Mouse (Mus musculus) heart, embryonic 10.5 days (tissue): ENCODE results near the gene 4933402J07Rik. TPM values are rescaled to one million over a fixed set of nuclear protein-coding genes. Genes with fewer than 3 reads are reported as not detected.
A peak's percentile ranks its signal among the peaks of the same experiment; 100 is the strongest.

ENCODE experiments used
- DNase-seq: peaks from one replicate; pipeline ENCODE4 v3.0.0-alpha.2; 2017; ENCODE audit warnings: low spot score
- H3K27ac ChIP-seq: fragments of 300-500 bp; sonication (generic); 2 replicates; pipeline ENCODE4 v1.5.1; 2016; ENCODE audit warnings: mild to moderate bottlenecking
- H3K27me3 ChIP-seq: fragments of 300-500 bp; sonication (generic); 2 replicates; pipeline ENCODE4 v1.6.1; 2016; ENCODE audit warnings: mild to moderate bottlenecking; ENCODE audit not compliant: poor library complexity, insufficient read depth, severe bottlenecking
- H3K36me3 ChIP-seq: fragments of 300-500 bp; sonication (generic); 2 replicates; pipeline ENCODE4 v1.6.1; 2016; ENCODE audit warnings: mild to moderate bottlenecking, moderate library complexity
- H3K4me1 ChIP-seq: fragments of 300-500 bp; sonication (generic); 2 replicates; pipeline ENCODE4 v1.6.1; 2016; ENCODE audit warnings: mild to moderate bottlenecking
- H3K4me3 ChIP-seq: fragments of 300-500 bp; sonication (generic); 2 replicates; pipeline ENCODE4 v1.5.1; 2016; ENCODE audit warnings: mild to moderate bottlenecking, moderate library complexity
- H3K9me3 ChIP-seq: fragments of 300-500 bp; sonication (generic); 2 replicates; pipeline ENCODE4 v1.6.1; 2016; ENCODE audit warnings: mild to moderate bottlenecking, moderate library complexity
- WGBS: fragments of 180-500 bp; shearing (Covaris S2); methylation state at CpG from one replicate; pipeline ENCODE4 v1.1.7; 2016; 5-methylcytosine and 5-hydroxymethylcytosine counted together
- polyA plus RNA-seq: library from polyadenylated mRNA; unstranded; fragments of >200 nt; fragmentation: Nextera tagmentation; extraction: Ambion mirVana; gene quantifications from 2 replicates; pipeline ENCODE4 v1.2.1, GENCODE M21; 2016

Gene 4933402J07Rik
- polyA plus RNA-seq = not detected in 2 replicates

DNA sequence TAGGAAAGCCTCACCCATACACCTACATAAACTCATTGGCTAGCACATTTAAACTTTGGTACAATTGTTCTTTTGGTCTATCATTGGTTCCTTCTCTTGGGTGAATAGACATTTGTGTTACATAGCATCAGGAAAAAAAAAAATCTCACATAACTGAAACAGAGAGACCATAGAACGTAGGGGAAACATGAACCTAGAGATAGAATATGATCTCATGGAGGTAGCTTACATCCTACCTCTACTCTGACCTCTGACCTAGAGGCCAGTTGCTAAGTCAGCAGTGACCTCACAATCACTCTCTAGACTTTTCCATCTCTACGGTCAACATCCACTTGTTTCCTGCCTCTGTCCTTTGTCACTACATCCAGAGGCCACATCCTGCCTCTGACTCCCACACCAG is at the start of gene 4933402J07Rik:
TSS of gene 4933402J07Rik (plus strand) at position 301 of the 400 bp plus-strand sequence.
- Histone ChIP-seq H3K27me3 (no peaks in the 10 kb centered on the region), H3K9me3 (no peaks in the 10 kb centered on the region), H3K36me3 (no peaks in the 10 kb centered on the region), H3K4me1 (no peaks in the 10 kb centered on the region), H3K27ac (no peak within 1 kb of the TSS), H3K4me3 (no peak within 1 kb of the TSS)
- DNase-seq = no peak
- WGBS = 68% methylated on average over 2 of the region's 2 CpGs

GRCm38 (mm10) chr8:87517132-87517531 is 46.5 kb upstream of the 4933402J07Rik start:
- no peaks in the 10 kb centered on the region for H3K4me1 ChIP-seq
- 88% methylated on average over 3 of the region's 3 CpGs for WGBS
- no peaks in the 10 kb centered on the region for H3K36me3 ChIP-seq
- DNase-seq = no peak
- H3K9me3 ChIP-seq = no peaks in the 10 kb centered on the region
- H3K4me3 ChIP-seq = no peak overlapping the region
- no peak overlapping the region for H3K27ac ChIP-seq
- peaks cover 4% of the 10 kb centered on the region; the same call in 1 of the 2 replicates for H3K27me3 ChIP-seq

- no peaks in the 10 kb centered on the region for H3K27me3 ChIP-seq
- WGBS = 82% methylated on average over 1 of the region's 1 CpGs
- DNase-seq = no peak
- H3K4me3 ChIP-seq = no peak overlapping the region
- no peaks in the 10 kb centered on the region for H3K36me3 ChIP-seq
- H3K4me1 ChIP-seq = no peaks in the 10 kb centered on the region
- H3K9me3 ChIP-seq = no peaks in the 10 kb centered on the region
- H3K27ac ChIP-seq = no peak overlapping the region
Measured at GRCm38 (mm10) chr8:87525006-87525405, 38.6 kb upstream of the 4933402J07Rik start.

- Histone ChIP-seq H3K36me3 (no peaks in the 10 kb centered on the region), H3K9me3 (no peaks in the 10 kb centered on the region)
- DNase-seq = no peak
Measured at GRCm38 (mm10) chr8:87531176-87531575, 32.5 kb upstream of the 4933402J07Rik start.

GRCm38 (mm10) chr8:87533476-87533875 is 30.2 kb upstream of the 4933402J07Rik start:
- H3K4me3 ChIP-seq = no peak overlapping the region
- no peaks in the 10 kb centered on the region for H3K9me3 ChIP-seq
- DNase-seq = no peak
- 67% methylated on average over 4 of the region's 4 CpGs for WGBS
- no peak overlapping the region for H3K27ac ChIP-seq
- peaks cover 3% of the 10 kb centered on the region; the same call in 1 of the 2 replicates for H3K27me3 ChIP-seq
- 0 out of 2 replicates have a peak, but pooled peaks cover 5% of the 10 kb centered on the region for H3K4me1 ChIP-seq
- H3K36me3 ChIP-seq = no peaks in the 10 kb centered on the region

More at GRCm38 (mm10) chr8:87531176-87531575, 32.5 kb upstream of the 4933402J07Rik start:
- WGBS = 45% methylated on average over 4 of the region's 4 CpGs
- H3K27me3 ChIP-seq = no peaks in the 10 kb centered on the region; the same call in 1 of the 2 replicates
- no peaks in the 10 kb centered on the region for H3K4me1 ChIP-seq
- H3K4me3 ChIP-seq = no peak overlapping the region
- H3K27ac ChIP-seq = no peak overlapping the region

- DNase-seq = no peak
- Histone ChIP-seq H3K27me3 (peaks cover 3% of the 10 kb centered on the region; the same call in 1 of the 2 replicates), H3K4me1 (0 out of 2 replicates have a peak, but pooled peaks cover 5% of the 10 kb centered on the region), H3K36me3 (no peaks in the 10 kb centered on the region), H3K4me3 (no peak overlapping the region), H3K27ac (no peak overlapping the region), H3K9me3 (no peaks in the 10 kb centered on the region)
- WGBS = 20% methylated on average over 2 of the region's 2 CpGs
Measured at GRCm38 (mm10) chr8:87534846-87535245, 28.8 kb upstream of the 4933402J07Rik start.

DNA sequence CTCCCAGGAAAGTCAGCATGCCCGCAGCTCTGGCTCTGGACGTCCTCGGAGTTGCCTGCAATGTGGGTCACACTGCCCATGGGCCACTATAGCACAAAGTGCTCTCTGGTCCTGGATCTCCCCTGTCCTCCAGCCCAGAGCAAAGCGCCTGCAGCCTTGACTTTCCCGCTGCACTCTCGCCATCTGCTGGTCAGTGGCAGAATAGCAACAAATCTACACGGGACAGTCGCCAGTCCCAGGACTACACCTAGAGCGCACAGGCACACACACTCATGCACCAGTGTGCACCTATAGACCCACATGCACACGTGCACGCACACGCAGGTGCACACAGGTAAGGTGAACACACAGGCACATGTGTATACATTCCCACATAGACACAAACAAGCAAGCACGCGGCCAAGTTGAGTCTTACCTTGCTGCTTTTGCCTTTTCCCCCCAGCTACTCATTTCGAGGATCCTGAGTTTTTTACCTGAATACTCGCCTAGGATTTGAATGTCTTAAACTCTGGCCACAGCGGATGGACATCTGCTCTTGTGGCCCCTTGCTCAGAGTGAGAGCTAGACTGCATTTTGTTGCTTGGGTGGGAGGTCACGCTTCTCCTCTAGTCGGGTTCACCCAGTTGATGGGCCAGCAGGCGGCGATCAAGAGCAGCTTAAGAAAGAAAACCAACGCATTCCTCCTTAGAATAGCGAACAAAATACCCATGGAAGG is 26.9 kb upstream of the 4933402J07Rik start:
- no peaks in the 10 kb centered on the region for H3K9me3 ChIP-seq
- 0 out of 2 replicates have a peak, but pooled peaks cover 5% of the 10 kb centered on the region for H3K4me1 ChIP-seq
- no peak overlapping the region for H3K4me3 ChIP-seq
- 7% methylated on average over 23 of the region's 23 CpGs for WGBS
- H3K27ac ChIP-seq = no peak overlapping the region
- peaks cover 11% of the 10 kb centered on the region for H3K27me3 ChIP-seq
- H3K36me3 ChIP-seq = no peaks in the 10 kb centered on the region
- DNase-seq = peak; percentile 83

- peaks cover 11% of the 10 kb centered on the region for H3K27me3 ChIP-seq
- no peaks in the 10 kb centered on the region for H3K36me3 ChIP-seq
- H3K27ac ChIP-seq = no peak overlapping the region
- no peak overlapping the region for H3K4me3 ChIP-seq
- 0 out of 2 replicates have a peak, but pooled peaks cover 5% of the 10 kb centered on the region for H3K4me1 ChIP-seq
- DNase-seq = no peak
- no peaks in the 10 kb centered on the region for H3K9me3 ChIP-seq
- WGBS = 26% methylated on average over 15 of the region's 15 CpGs
Measured at GRCm38 (mm10) chr8:87539829-87540394, 23.7 kb upstream of the 4933402J07Rik start.

DNA sequence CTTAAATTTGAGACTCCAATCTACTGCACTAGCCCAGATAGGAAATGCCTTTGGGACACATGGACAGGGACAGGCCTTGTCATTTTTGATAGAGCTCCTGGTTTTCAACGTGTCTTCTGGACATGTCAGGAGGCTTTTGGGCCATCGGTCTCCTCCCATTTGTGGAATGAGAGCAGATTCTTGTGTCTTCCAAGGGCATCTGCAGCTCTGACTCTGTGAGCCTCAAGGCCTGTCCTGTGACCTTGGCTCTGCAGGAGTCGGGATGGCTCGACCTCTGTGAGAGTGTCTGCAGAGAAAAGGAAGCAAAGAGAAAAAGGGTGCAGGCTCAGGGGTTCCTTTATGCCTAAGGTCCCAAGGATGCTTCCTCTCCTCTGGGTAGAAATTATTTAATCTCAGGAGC is 13.8 kb upstream of the 4933402J07Rik start:
- Histone ChIP-seq H3K27ac (no peak overlapping the region), H3K4me1 (no peaks in the 10 kb centered on the region), H3K4me3 (no peak overlapping the region), H3K27me3 (no peaks in the 10 kb centered on the region), H3K36me3 (no peaks in the 10 kb centered on the region), H3K9me3 (no peaks in the 10 kb centered on the region)
- DNase-seq = no peak
- 50% methylated on average over 4 of the region's 4 CpGs for WGBS

DNA sequence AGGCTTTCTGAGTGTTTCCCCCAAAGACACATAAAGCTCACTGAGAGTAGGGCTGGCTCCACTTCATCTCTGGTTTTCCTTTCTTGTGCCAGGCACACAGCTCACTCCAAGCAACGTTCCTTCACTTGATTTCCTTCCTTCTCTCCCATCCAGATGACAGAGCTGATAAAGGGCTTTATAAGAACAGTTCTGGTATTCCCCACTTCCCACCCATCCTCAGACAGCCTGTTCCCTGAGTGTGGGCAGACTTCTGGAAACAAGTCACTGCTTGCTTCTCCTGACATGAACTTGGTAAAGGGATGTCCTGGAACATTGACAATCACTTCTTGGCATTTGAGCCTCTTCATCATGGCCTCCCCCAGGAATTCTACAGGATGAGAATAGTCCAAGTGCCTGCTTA is 10.9 kb upstream of the 4933402J07Rik start:
- Histone ChIP-seq H3K27ac (no peak overlapping the region), H3K36me3 (no peaks in the 10 kb centered on the region), H3K9me3 (no peaks in the 10 kb centered on the region), H3K27me3 (no peaks in the 10 kb centered on the region), H3K4me3 (no peak overlapping the region), H3K4me1 (no peaks in the 10 kb centered on the region)
- no peak for DNase-seq
- WGBS = 30% methylated on average over 1 of the region's 1 CpGs

DNA sequence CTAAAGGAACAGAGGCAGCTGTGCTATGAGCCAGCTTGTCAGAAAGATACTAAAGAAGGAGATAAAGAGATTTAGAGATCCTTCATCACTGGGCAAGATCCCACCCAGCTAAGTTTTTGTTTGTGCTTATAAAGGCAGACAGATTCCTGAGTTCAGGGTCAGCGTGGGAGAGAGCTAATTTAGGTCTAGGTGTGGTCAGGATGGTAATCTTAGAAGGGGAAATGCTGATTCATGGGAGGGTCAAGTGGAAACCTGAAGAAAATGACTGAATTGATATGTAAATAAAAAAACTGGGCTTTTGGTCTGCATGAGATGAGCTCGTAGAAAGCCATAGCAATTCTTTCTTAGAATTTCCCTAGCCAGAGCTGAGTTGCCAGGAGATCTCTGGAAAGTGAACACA is 2.9 kb upstream of the 4933402J07Rik start:
- Histone ChIP-seq H3K9me3 (no peaks in the 10 kb centered on the region), H3K4me3 (no peak overlapping the region), H3K36me3 (no peaks in the 10 kb centered on the region), H3K4me1 (no peaks in the 10 kb centered on the region), H3K27me3 (no peaks in the 10 kb centered on the region), H3K27ac (no peak overlapping the region)
- WGBS = 59% methylated on average over 2 of the region's 2 CpGs
- DNase-seq = no peak

DNA sequence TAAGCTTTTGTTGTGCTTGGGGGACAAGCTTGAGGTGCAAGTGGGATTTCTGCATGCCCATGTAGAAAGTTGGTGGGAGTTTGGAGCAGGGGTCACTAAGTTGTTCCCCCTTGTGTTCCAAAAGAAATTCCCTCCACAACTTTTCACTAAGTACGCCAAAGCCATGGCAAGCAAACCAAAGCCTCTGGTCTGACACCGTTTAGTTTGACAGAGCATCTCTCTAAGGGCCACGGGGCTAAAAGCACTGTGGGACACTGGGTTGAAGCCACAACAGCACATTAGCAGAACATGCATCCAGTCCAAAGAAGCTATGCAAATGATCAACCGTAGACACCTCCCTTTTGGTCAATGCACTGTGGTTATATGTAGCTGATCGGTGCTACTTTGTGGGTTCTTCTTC is 5.5 kb downstream of the 4933402J07Rik start:
- DNase-seq = peak; percentile 51
- no peaks in the 10 kb centered on the region for H3K9me3 ChIP-seq
- WGBS = 85% methylated on average over 5 of the region's 5 CpGs

More for the DNA sequence above, 5.5 kb downstream of the 4933402J07Rik start:
- Histone ChIP-seq H3K27me3 (no peaks in the 10 kb centered on the region), H3K4me3 (no peak overlapping the region), H3K27ac (no peak overlapping the region), H3K36me3 (no peaks in the 10 kb centered on the region), H3K4me1 (peaks cover 11% of the 10 kb centered on the region)
